Mouse (Mus musculus) embryonic facial prominence, embryonic 12.5 days (tissue): ENCODE data around the gene Ppil1. TPM values are rescaled to one million over a fixed set of nuclear protein-coding genes. Genes with fewer than 3 reads are reported as not detected.

Experiments
- ATAC-seq: fragments of 200-750 bp; cut with Nextera tagmentation; 2 replicates; pipeline ENCODE4 v1.8.0; 2017; ENCODE audit not compliant: insufficient number of reproducible peaks, insufficient read depth, low FRiP score, low TSS enrichment
- H3K27ac ChIP-seq: fragments of 300-500 bp; sonication (generic); 2 replicates; pipeline ENCODE4 v1.5.1; 2016; ENCODE audit warnings: mild to moderate bottlenecking
- H3K27me3 ChIP-seq: fragments of 300-500 bp; sonication (generic); 2 replicates; pipeline ENCODE4 v1.6.1; 2016; ENCODE audit warnings: mild to moderate bottlenecking, moderate library complexity
- H3K36me3 ChIP-seq: fragments of 300-500 bp; sonication (generic); 2 replicates; pipeline ENCODE4 v1.6.1; 2016; ENCODE audit warnings: mild to moderate bottlenecking
- H3K4me1 ChIP-seq: fragments of 300-500 bp; sonication (generic); 2 replicates; pipeline ENCODE4 v1.6.1; 2016
- H3K4me2 ChIP-seq: fragments of 300-500 bp; sonication (generic); replicated peaks from 2 replicates; pipeline ENCODE4 v1.6.1; 2016; ENCODE audit warnings: mild to moderate bottlenecking, moderate library complexity
- H3K4me3 ChIP-seq: fragments of 300-500 bp; sonication (generic); 2 replicates; pipeline ENCODE4 v1.5.1; 2016; ENCODE audit warnings: mild to moderate bottlenecking
- H3K9ac ChIP-seq: fragments of 300-500 bp; sonication (generic); 2 replicates; pipeline ENCODE4 v1.6.1; 2016; ENCODE audit warnings: mild to moderate bottlenecking, moderate library complexity
- H3K9me3 ChIP-seq: fragments of 300-500 bp; sonication (generic); 2 replicates; pipeline ENCODE4 v1.6.1; 2016; ENCODE audit warnings: mild to moderate bottlenecking, moderate library complexity
- WGBS: fragments of 180-500 bp; shearing (Covaris S2); methylation state at CpG from one replicate; pipeline ENCODE4 v1.1.7; 2016; 5-methylcytosine and 5-hydroxymethylcytosine counted together
- polyA plus RNA-seq: library from polyadenylated mRNA; unstranded; fragments of >200 nt; fragmentation: Nextera tagmentation; extraction: Ambion mirVana; gene quantifications from 2 replicates; pipeline ENCODE4 v1.2.1, GENCODE M21; 2016

The Ppil1 gene
- polyA plus RNA-seq = 154 and 162 TPM in 2 replicates

DNA sequence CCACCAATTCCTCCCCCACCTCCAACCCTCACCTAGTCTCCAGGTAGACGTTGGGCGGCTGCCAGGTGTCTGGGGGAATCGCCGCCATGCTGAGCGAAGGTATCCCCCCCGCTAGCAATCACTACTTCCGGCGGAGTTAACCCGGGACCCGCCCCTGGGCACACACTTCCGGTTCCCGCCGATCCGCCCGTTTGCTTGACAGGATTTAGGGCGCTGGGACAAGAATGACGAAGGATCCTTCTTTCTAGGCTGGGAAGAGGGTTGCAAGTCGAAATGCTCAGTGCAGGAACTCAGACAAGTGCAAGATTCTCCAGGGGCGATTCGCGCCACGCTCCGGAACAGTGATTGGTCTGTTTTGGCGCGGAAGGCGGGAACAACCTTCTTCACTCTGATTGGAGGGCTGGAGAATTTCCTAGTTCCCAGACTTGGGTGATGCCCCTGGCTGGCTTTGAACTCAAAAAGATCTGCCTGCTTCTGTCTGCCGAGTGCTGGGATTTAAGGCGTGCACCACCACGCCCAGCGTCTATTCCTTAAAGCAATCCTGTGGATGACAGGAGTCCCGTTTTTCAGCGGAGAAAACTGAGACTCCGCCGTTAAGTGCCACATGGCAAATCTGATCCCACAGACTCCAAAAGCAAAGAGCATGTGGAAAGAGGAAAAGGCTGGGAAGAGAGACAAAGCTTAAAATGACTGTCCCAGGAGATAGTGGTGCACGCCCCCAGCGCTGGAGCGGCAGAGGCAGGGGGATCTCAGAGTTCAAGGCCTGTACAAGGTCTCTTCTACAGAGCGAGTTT is at the start of gene Ppil1:
Gene Ppil1, minus strand, starts transcription at position 347 of the 794 bp plus-strand sequence.
- WGBS = 6% methylated on average over 38 of the region's 38 CpGs
- no peaks in the 10 kb centered on the region for H3K9me3 ChIP-seq

DNA sequence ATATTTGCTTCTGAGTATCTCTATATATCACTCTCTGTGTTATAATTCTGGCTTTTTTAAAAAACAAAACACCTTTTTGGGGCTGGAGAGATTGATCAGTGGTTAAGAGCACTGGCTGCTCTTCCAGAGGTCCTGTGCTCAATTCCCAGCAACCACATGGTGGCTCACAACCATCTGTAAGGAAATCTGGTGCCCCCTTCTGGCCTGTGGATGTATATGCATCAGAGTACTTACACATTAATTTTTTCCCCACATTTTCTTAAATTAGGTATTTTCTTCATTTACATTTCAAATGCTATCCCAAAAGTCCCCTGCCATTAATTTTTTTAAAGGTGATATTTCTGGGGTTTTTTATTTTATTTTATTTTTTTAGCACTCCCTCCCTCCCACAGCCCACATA is 49.3 kb upstream of the Ppil1 start:
- Histone ChIP-seq H3K9me3 (0 out of 2 replicates have a peak, but pooled peaks cover 4% of the 10 kb centered on the region), H3K4me2 (no peak overlapping the region), H3K9ac (no peak overlapping the region), H3K4me1 (0 out of 2 replicates have a peak, but pooled peaks cover 5% of the 10 kb centered on the region), H3K36me3 (no peaks in the 10 kb centered on the region), H3K27ac (no peak overlapping the region), H3K4me3 (no peak overlapping the region), H3K27me3 (no peaks in the 10 kb centered on the region)
- no peak for ATAC-seq

More for the DNA sequence above, at the start of gene Ppil1:
- peaks cover 29% of the 10 kb centered on the region for H3K4me1 ChIP-seq
- no peaks in the 10 kb centered on the region for H3K27me3 ChIP-seq
- H3K4me2 ChIP-seq = peak within 1 kb of the TSS; percentile 59
- peak within 1 kb of the TSS; percentile 99 for H3K27ac ChIP-seq
- H3K4me3 ChIP-seq = peak within 1 kb of the TSS; percentile 89
- ATAC-seq = peak; percentile 57; the same call in 1 of the 2 replicates
- peaks cover 22% of the 10 kb centered on the region for H3K36me3 ChIP-seq
- peak within 1 kb of the TSS; percentile 79 for H3K9ac ChIP-seq

DNA sequence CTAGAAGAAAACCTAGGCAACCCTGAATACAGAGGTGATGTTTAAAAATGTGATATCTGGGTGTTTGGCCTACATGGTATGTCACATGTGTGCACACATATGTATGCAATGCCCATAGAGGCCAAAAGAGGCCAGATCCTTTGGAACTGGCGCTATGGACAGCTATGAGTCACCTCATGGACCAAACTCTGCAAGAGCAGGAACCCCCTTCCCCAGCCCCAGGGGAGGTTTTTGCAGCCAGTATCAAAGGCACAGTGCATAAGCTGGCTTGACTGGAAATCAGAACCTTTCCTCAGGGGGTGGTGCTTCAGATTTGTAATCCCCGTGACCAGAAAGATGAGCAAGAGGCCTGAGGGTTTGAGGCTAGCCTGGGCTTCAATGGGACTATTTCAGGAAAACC is 48.1 kb upstream of the Ppil1 start:
- Histone ChIP-seq H3K27ac (no peak overlapping the region), H3K27me3 (no peaks in the 10 kb centered on the region), H3K9ac (no peak overlapping the region), H3K9me3 (0 out of 2 replicates have a peak, but pooled peaks cover 4% of the 10 kb centered on the region), H3K36me3 (no peaks in the 10 kb centered on the region), H3K4me3 (no peak overlapping the region), H3K4me1 (0 out of 2 replicates have a peak, but pooled peaks cover 5% of the 10 kb centered on the region), H3K4me2 (no peak overlapping the region)
- 86% methylated on average over 2 of the region's 2 CpGs for WGBS
- no peak for ATAC-seq

DNA sequence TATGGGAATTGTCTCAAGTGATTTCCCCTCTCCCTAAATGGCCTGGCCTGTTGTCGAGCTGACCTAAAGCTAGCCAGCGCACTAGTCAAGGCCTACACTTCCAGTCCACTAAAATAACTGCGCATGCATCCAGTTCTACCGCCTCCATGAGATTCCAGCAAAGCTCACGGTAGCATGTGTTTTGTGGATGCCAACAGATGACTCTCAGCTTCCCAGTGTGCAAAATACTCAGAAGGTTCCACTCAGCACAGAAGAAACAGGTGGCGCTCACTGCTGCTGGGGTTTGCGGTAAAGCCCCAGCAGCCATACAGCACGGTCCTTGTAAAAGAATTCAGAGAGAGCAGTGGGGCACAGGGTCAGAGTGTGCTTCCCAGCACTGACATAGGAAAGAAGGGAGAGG is 47.6 kb upstream of the Ppil1 start:
- H3K27me3 ChIP-seq = no peaks in the 10 kb centered on the region
- no peak for ATAC-seq
- no peaks in the 10 kb centered on the region for H3K36me3 ChIP-seq
- no peak overlapping the region for H3K4me3 ChIP-seq
- no peak overlapping the region for H3K4me2 ChIP-seq
- H3K4me1 ChIP-seq = 0 out of 2 replicates have a peak, but pooled peaks cover 5% of the 10 kb centered on the region
- H3K9me3 ChIP-seq = 0 out of 2 replicates have a peak, but pooled peaks cover 4% of the 10 kb centered on the region
- 85% methylated on average over 8 of the region's 8 CpGs for WGBS
- no peak overlapping the region for H3K9ac ChIP-seq
- no peak overlapping the region for H3K27ac ChIP-seq

DNA sequence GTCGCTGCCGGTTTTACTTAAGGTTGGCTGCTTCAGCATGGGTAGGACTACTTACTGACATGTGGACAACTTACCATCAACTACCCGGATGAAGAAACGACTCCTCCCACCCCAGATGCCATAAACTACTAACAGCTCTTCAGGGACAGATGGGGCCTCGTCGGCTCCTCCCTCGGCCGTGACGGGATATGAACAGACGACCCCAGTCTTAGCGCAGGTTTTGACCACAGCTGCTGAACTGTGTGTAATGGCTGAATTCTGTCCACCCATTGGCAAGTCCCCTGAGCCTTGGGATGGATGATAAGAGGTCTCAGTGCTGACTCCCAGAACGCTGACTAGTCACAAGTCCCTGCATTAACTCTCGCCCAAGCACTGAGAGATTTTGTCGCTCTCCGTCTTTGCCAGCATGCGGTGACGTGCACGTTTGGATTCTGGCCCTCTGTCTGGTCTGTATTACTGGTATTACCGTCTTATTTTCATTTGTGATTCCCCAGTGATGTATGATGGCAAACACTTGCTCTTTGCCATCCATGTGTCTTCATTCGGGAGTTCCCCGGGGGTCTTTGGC is 46.2 kb upstream of the Ppil1 start:
- WGBS = 78% methylated on average over 21 of the region's 21 CpGs
- H3K4me1 ChIP-seq = peaks cover 17% of the 10 kb centered on the region
- no peaks in the 10 kb centered on the region for H3K27me3 ChIP-seq
- ATAC-seq = no peak
- no peak overlapping the region for H3K27ac ChIP-seq
- no peak overlapping the region for H3K4me3 ChIP-seq
- no peak overlapping the region for H3K9ac ChIP-seq
- H3K36me3 ChIP-seq = no peaks in the 10 kb centered on the region
- H3K9me3 ChIP-seq = 0 out of 2 replicates have a peak, but pooled peaks cover 4% of the 10 kb centered on the region
- no peak overlapping the region for H3K4me2 ChIP-seq

DNA sequence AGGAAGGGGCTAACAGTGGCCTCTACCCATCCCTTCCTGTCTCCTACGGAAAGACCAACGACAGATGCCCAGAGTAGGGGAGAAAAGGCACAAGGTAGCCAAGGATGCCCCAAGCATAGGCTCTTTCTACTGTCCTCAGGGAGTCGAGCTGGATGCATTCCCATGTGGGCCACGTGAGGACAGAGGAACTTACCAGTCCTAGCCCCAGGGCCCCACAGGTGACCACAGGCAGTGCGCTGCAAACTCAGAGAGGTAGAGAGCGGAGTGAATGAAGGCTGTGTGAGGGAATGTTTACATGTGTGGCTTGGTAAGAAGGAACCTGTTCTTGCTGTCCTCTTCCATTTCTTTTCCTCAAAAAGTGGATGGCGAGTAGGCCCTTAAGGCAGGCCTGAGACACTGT is 41.9 kb upstream of the Ppil1 start:
- no peak for ATAC-seq

DNA sequence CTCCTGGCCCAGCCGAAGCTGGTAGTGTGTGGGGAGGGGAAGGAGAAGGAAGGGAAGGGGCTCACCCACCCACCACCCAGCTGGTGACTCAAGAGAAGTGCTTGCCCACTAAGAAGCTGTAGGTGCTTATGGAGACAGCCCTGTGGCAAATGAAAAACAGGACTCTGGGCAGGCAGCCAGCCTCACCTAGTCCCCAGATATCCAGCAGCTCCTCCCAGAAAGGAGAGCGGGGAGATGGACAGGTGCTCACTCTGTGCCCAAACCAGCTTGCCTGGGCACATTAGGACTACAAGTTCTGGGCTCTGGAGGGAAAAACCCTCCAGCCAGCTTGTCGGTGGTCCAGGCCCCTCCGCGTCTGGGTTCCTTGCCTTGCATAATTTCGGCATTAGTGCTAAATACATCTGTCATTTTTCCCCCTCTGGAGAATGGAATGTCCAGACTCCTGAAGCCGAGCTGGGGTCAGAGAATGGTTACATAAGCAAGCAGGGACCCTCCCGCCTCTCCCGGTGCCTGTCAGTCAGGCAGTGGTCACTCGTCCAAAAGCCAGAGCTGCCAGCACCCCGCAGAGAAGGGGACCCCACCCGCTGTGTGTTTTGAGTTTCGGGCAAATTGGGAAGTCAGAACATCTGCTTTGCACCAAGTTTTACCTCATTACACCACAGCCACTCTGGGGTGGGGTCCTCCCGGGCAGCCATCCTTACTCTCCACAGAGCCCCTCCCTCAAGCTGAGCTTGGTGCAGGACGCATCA is 41.2 kb upstream of the Ppil1 start:
- Histone ChIP-seq H3K27ac (peak overlapping the region; percentile 71), H3K36me3 (peaks cover 13% of the 10 kb centered on the region), H3K9ac (no peak overlapping the region), H3K4me1 (peaks cover 45% of the 10 kb centered on the region), H3K4me2 (peak overlapping the region; percentile 26; the same call in 1 of the 2 replicates), H3K9me3 (no peaks in the 10 kb centered on the region), H3K27me3 (no peaks in the 10 kb centered on the region), H3K4me3 (no peak overlapping the region)
- ATAC-seq = no peak
- WGBS = 12% methylated on average over 15 of the region's 15 CpGs

More for the DNA sequence above, 41.9 kb upstream of the Ppil1 start:
- Histone ChIP-seq H3K9ac (no peak overlapping the region), H3K9me3 (no peaks in the 10 kb centered on the region), H3K4me1 (peaks cover 46% of the 10 kb centered on the region), H3K4me2 (peak overlapping the region; percentile 26; the same call in 1 of the 2 replicates), H3K27ac (0 out of 2 replicates have a peak overlapping the region, but pooled peaks have one; percentile 67), H3K4me3 (no peak overlapping the region), H3K36me3 (peaks cover 9% of the 10 kb centered on the region; the same call in 1 of the 2 replicates), H3K27me3 (no peaks in the 10 kb centered on the region)
- 52% methylated on average over 7 of the region's 7 CpGs for WGBS

DNA sequence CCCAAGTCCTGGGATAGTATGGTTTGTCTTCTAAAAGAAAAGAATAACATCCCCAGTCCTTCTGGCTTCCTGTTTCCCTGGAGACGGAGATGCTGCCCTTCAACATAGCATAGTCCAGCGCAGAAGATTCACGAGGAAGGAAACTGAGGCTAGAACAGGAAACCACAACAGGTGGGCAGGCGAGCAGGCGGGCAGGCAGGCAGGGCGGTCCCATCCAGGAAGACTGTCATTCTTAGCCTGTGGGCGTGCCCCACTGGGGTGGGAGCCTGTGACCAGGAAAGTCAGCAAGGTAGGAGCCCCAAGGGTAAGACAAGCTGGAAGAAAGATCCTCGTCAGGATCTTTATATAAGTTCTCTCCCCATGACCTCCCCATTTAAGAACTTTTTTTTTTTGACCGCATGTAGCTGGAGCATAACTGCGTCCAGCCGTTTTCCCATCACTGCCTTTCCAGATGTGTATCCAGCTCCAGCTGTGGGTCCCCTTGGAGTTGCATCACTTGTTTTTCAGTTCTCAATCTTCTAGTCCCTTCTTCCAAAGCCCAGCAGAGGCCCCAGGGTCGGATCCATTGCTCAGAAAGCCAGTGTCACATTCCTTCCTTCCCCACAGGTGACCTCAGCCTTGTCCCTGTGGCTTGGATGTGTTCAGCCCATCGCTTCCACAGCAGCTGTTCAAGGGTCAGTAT is 40.5 kb upstream of the Ppil1 start:
- H3K9ac ChIP-seq = no peak overlapping the region
- peaks cover 20% of the 10 kb centered on the region for H3K36me3 ChIP-seq
- ATAC-seq = no peak
- peak overlapping the region; percentile 26; the same call in 1 of the 2 replicates for H3K4me2 ChIP-seq
- H3K27me3 ChIP-seq = no peaks in the 10 kb centered on the region
- H3K9me3 ChIP-seq = no peaks in the 10 kb centered on the region
- H3K27ac ChIP-seq = peak overlapping the region; percentile 71
- peaks cover 45% of the 10 kb centered on the region for H3K4me1 ChIP-seq
- H3K4me3 ChIP-seq = no peak overlapping the region
- WGBS = 46% methylated on average over 13 of the region's 13 CpGs

DNA sequence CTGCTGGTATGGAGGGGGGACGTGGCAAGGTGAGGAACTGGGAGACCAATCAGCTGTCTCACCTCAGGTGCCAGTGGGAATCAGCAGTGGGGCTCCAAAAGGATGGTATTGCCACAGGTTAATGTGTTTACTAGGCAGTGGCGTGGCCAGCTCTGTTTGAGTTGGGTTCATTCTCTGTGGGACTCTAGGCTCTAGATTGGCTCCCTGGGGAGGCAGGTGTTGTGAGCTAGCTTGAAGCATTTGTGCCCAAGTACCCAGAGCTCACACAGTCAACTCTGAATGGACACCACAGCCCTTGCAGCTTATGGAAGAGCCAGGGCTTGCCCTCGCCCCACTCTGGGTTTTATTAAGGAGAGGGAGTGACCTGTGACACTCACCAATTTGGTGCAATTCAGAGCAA is 39.9 kb upstream of the Ppil1 start:
- Histone ChIP-seq H3K4me1 (peaks cover 45% of the 10 kb centered on the region), H3K27ac (peak overlapping the region; percentile 64; the same call in 1 of the 2 replicates), H3K27me3 (no peaks in the 10 kb centered on the region), H3K4me2 (no peak overlapping the region), H3K9ac (no peak overlapping the region), H3K4me3 (no peak overlapping the region), H3K36me3 (peaks cover 27% of the 10 kb centered on the region), H3K9me3 (no peaks in the 10 kb centered on the region)
- ATAC-seq = no peak
- 67% methylated on average over 3 of the region's 3 CpGs for WGBS

DNA sequence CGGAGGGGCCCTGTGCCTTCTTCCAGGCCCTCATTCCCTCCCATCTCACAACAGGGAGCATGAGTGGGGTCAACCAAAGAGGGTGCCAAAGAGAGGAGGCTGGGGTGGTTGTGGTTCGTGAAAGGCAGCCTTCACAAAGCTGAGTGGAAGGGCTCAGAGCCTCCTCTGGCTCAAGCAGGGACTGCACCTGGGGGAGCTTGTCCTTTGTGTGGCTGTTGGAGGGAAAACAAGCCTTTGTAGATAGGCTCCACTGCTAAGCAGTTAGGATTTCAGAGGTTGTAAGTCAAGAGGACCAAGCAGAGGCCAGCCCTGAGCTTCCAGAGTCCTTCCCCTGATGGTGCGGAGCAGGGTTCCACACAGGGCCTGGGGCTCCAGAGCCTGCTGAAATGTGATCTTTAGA is 39.1 kb upstream of the Ppil1 start:
- ATAC-seq = no peak
- Histone ChIP-seq H3K9ac (no peak overlapping the region), H3K27me3 (no peaks in the 10 kb centered on the region), H3K4me1 (peaks cover 45% of the 10 kb centered on the region), H3K4me2 (no peak overlapping the region), H3K9me3 (no peaks in the 10 kb centered on the region), H3K27ac (peak overlapping the region; percentile 64), H3K36me3 (peaks cover 32% of the 10 kb centered on the region), H3K4me3 (no peak overlapping the region)
- WGBS = 37% methylated on average over 3 of the region's 3 CpGs

DNA sequence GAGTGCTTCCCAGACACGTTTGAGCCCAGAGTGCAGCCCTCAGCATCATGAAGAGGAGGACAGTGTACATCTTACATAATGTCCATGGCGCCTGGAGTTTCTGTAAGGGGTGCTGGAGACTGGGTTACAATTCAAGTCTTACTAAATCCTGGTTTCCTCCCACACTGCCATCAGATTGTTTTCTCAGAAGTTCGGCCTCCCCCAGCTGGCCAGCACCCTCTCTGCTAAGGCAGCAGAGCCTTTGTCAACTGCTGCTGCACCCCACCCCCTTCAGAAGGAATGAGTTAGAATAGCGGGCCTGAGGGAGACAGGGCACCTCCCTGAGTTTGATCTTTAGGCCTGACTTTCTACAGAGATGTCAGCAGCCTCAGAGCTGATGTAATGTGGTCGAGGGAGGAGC is 38.2 kb upstream of the Ppil1 start:
- Histone ChIP-seq H3K27ac (peak overlapping the region; percentile 46), H3K4me3 (no peak overlapping the region), H3K4me1 (peaks cover 49% of the 10 kb centered on the region), H3K4me2 (no peak overlapping the region), H3K27me3 (no peaks in the 10 kb centered on the region), H3K9ac (no peak overlapping the region), H3K36me3 (peaks cover 36% of the 10 kb centered on the region), H3K9me3 (no peaks in the 10 kb centered on the region)
- WGBS = 65% methylated on average over 5 of the region's 5 CpGs
- no peak for ATAC-seq
